Mouse (Mus musculus): Measurements from ENCODE around the gene Ntn5. TPM values are rescaled to one million over a fixed set of nuclear protein-coding genes. Genes with fewer than 3 reads are reported as not detected.

Gene Ntn5
- total RNA-seq, 2 experiments from 2014 or later = 3.4 to 3.5 TPM

Other genes starting within 250 kb of the Ntn5 start
- 10 to 100 TPM; 15.7 to 16.5 TPM for gene Gys1, start 249.2 kb upstream of the Ntn5 start, total RNA-seq (2021)
- 10 to 100 TPM; 30.4 to 33.0 TPM for gene Ruvbl2, start 245.9 kb upstream of the Ntn5 start, total RNA-seq (2021)
- 100 to 1,000 TPM; 207 to 225 TPM for gene Ftl1, start 224.1 kb upstream of the Ntn5 start, total RNA-seq (2021)
- 10 to 100 TPM; 67.0 to 69.8 TPM for gene Bax, start 217.1 kb upstream of the Ntn5 start, total RNA-seq (2021)
- not detected for gene Tulp2, start 202.1 kb upstream of the Ntn5 start, total RNA-seq (2021)
- gene Gm45808, start 197.2 kb upstream of the Ntn5 start, total RNA-seq (2021) = under 1 TPM in 1 of 2 experiments, not detected in 1; 0.73 TPM
- 1 to 10 TPM; 2.7 to 4.0 TPM for gene Dhdh, start 195.2 kb upstream of the Ntn5 start, total RNA-seq (2021)
- gene Nucb1, start 173.6 kb upstream of the Ntn5 start, total RNA-seq (2021) = 100 to 1,000 TPM; 103 to 105 TPM
- gene Ppp1r15a, start 157.8 kb upstream of the Ntn5 start, total RNA-seq (2021) = 10 to 100 TPM; 22.0 to 22.2 TPM
- gene Plekha4, start 157.7 kb upstream of the Ntn5 start, total RNA-seq (2021) = 1 to 10 TPM; 1.2 to 2.7 TPM
- under 1 TPM in 1 of 2 experiments, not detected in 1; 0.25 TPM for gene Hsd17b14, start 129.1 kb upstream of the Ntn5 start, total RNA-seq (2021)
- 10 to 100 TPM; 23.0 to 23.6 TPM for gene Bcat2, start 113.9 kb upstream of the Ntn5 start, total RNA-seq (2021)
- not detected for gene Fgf21, start 68.5 kb upstream of the Ntn5 start, total RNA-seq (2021)
- gene Fut1, start 66.7 kb upstream of the Ntn5 start, total RNA-seq (2021) = under 1 TPM in 1 of 2 experiments, not detected in 1; 0.21 TPM
- not detected for gene Izumo1, start 62.2 kb upstream of the Ntn5 start, total RNA-seq (2021)
- gene Rasip1, start 56.5 kb upstream of the Ntn5 start, total RNA-seq (2021) = 1 to 10 TPM; 8.1 to 8.2 TPM
- 1 to 10 TPM; 2.4 to 3.6 TPM for gene Mamstr, start 44.0 kb upstream of the Ntn5 start, total RNA-seq (2021)
- gene Fut2, start 17.6 kb upstream of the Ntn5 start, total RNA-seq (2021) = under 1 TPM in 1 of 2 experiments, not detected in 1; 0.21 TPM
- under 1 TPM; 0.37 to 0.48 TPM for gene Sec1, start 10.4 kb downstream of the Ntn5 start, total RNA-seq (2021)
- 100 to 1,000 TPM; 184 to 223 TPM for gene Car11, start 15.8 kb downstream of the Ntn5 start, total RNA-seq (2021)
- 100 to 1,000 TPM in 1 of 2 experiments, 10 to 100 TPM in 1; 66.2 to 147 TPM for gene Dbp, start 21.1 kb downstream of the Ntn5 start, total RNA-seq (2021)
- gene Rpl18, start 31.4 kb downstream of the Ntn5 start, total RNA-seq (2021) = 100 to 1,000 TPM; 315 to 323 TPM
- gene Sphk2, start 34.0 kb downstream of the Ntn5 start, total RNA-seq (2021) = 10 to 100 TPM; 29.7 to 29.8 TPM
- under 1 TPM; 0.11 to 0.23 TPM for gene Fam83e, start 37.2 kb downstream of the Ntn5 start, total RNA-seq (2021)
- gene Spaca4, start 41.8 kb downstream of the Ntn5 start, total RNA-seq (2021) = not detected
- gene Lmtk3, start 99.7 kb downstream of the Ntn5 start, total RNA-seq (2021) = 100 to 1,000 TPM; 220 to 235 TPM
- 10 to 100 TPM in 1 of 2 experiments, 1 to 10 TPM in 1; 8.6 to 12.4 TPM for gene Sult2b1, start 100.6 kb downstream of the Ntn5 start, total RNA-seq (2021)
- gene Cyth2, start 130.6 kb downstream of the Ntn5 start, total RNA-seq (2021) = 100 to 1,000 TPM; 204 to 210 TPM
- gene Kcnj14, start 140.8 kb downstream of the Ntn5 start, total RNA-seq (2021) = 1 to 10 TPM; 2.6 to 2.7 TPM
- 10 to 100 TPM; 21.0 to 23.2 TPM for gene Grwd1, start 146.9 kb downstream of the Ntn5 start, total RNA-seq (2021)
- gene Kdelr1, start 188.8 kb downstream of the Ntn5 start, total RNA-seq (2021) = 10 to 100 TPM; 81.2 to 84.0 TPM
- 10 to 100 TPM; 10.9 TPM for gene Grin2d, start 194.4 kb downstream of the Ntn5 start, total RNA-seq (2021)
- not detected for gene Syngr4, start 212.7 kb downstream of the Ntn5 start, total RNA-seq (2021)
- gene Tmem143, start 212.9 kb downstream of the Ntn5 start, total RNA-seq (2021) = 10 to 100 TPM; 17.6 to 20.1 TPM
- 1 to 10 TPM; 6.6 to 7.2 TPM for gene Emp3, start 237.4 kb downstream of the Ntn5 start, total RNA-seq (2021)
- gene Ccdc114, start 240.1 kb downstream of the Ntn5 start, total RNA-seq (2021) = 1 to 10 TPM; 1.6 to 2.9 TPM